Mouse (Mus musculus) CD4-positive, CD25-positive, alpha-beta regulatory T cell, adult 2 months (primary cell): ENCODE data around the gene Hist1h2bm.

ENCODE experiments used
- DNase-seq: peaks from one replicate; pipeline ENCODE4 v3.0.0-alpha.2; 2012; ENCODE audit warnings: low read depth, low spot score

Gene Hist1h2bm

DNA sequence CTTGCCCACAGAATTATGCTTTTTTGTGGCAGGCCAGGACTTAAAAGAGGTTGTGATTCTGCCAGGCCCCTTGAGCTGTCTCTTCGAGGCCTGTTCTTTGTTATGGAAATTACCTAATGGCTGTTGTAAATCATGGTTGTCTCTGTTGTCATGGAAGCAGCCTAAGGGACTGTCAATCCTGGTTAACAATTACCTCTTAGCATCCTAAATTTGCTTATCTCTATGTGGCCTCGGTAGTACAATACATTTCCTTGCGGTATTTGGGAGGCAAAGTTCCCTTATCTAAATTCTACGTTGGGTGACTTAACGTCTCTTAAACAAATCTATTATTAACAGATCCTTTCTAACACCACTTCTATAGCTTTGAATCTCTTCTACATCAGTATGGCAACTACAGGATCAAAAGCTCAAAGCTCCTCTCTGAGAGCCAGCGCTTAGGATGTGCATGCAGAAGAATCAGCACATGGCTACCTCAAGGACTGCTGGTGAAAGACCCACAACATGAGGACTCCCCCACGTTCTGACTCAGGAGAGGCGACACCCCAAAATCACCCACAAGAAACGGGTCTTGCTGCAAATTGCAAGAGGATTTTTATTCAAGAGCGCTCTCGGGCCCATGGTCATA lies 6.2 kb downstream of the Hist1h2bm start:
- no peak for DNase-seq

DNA sequence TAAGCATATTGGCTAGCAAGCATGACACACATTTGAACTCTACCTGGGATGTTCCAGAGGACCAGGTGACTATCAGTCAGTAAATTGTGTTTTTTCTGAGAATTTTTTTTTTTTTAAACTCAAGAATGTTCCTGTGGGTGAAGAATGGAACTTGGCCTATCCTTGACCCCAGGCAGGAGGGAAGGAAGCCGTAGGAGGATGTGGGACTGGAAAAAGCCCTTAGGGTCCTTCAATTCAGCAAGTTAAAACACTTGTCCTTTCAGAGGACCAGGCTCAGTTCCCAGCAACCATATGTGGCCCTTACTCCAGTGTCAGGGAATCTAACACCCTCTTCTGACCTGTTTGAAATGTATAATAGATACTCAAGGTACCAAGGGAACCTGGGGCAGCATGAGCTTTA lies 7.7 kb downstream of the Hist1h2bm start:
- no peak for DNase-seq

DNA sequence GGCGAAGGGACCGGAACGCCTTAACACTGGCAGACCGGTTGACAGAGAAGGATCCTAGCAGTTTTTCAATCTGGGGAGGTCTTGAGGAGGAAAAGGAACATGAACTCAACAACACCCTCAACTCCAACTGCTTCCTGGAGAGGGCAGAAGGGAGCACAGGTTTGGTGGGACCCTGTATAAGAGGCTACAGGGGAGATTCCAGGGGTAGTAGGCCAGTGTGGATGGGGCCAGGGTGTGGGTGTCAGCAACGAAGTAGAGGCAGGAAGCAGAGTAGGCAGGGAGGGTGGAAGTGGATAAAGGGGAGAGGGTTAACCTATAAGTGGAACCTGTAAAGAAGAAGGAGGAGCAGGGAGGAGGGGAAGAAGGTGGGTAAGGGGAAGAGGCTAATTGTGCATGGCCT lies 11.6 kb downstream of the Hist1h2bm start:
- peak; percentile 20 for DNase-seq

DNA sequence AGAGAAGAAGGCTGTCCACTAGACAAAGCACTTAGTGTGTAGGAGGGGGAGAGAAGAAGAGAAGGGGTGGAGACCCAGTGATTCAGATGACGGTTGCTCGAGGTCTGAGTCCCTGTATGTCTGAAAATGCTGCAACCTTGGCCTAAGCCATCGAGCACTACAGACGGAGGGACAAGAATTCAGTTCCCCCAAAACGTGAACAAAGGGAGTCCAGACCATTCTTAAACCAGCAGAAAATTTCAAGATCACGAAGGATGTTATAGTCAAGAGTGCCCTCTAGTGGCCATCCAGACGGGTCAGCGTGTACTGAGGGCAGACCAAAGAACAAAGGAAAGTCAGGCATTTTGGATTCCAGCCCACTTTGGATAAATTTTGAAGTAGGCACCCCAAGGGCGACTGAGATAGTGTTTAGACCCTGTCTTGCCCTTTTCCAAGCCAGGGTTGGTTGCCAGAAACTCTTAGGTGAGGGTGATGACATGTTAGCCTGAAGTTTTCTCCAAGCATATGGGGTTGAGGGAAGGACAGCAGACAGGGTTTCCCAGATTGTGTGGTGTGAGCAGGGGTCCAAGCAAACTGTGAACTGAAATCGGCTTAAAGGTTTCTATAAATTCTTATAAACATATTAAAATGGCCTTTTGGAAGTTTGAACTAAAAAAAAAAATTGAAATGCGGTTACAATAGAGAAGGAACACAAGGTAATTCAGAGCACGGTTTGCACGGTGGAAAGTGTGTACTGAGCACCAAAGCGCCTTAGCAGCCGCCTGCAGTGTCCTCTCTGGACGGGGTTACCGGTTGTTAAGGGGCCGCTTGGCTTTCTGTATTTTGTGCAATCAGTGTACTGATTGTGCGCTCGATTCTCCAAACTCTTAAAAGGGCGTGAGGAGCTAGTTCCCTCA lies 12.4 kb downstream of the Hist1h2bm start:
- peak; percentile 86 for DNase-seq

DNA sequence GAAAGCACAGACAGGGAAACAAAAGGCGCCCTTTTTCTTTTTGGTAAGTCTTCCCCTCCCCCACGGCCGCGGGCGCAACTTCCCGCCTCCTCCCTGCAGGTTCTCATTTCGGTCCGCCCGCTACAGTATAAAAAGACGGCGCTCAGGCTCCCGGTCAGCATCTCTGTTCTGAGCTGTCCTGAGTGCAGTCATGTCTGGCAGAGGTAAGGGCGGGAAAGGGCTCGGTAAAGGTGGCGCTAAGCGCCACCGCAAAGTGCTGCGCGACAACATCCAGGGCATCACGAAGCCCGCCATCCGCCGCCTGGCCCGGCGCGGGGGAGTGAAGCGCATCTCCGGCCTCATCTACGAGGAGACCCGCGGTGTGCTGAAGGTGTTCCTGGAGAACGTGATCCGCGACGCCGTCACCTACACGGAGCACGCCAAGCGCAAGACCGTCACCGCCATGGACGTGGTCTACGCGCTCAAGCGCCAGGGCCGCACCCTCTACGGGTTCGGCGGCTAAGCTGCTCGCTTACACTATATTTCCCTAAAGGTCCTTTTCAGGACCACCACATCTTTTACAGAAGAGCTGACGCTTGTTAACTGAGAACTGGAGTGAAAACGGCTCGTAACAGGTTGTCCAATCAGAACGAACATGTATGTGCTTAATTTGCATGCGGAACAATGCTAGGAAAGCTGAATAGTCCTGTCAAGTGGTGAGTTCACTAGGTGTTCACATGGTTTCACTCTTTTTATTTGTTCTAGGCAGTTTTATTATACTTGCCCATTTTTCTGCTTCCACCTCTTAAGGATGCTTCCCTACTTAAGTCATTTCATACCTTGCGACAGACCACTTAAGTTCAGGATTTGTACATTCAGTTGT lies 13.3 kb downstream of the Hist1h2bm start, which contains the start of gene Hist1h4j:
Hist1h4j (plus strand) TSS at position 159 of the 862 bp plus-strand sequence.
- DNase-seq = peak; percentile 80

DNA sequence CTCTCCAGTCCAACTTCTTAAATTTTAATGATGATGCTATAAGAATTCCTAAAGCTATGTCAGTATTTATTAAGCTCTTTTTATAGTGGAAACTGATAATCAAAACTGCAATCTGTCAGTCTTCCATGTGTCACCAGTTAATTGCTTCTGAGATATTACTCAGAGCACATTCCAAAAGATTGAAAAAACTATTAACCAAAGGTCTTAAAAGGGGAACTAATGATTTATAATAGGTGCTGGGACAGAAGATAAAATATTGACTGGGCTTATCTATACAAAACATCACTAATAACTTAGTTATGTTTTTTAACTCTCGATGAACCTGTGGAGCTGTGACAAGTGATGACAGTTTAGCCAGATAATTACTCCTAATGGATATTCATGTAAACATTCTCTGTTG lies 23.2 kb downstream of the Hist1h2bm start:
- no peak for DNase-seq

DNA sequence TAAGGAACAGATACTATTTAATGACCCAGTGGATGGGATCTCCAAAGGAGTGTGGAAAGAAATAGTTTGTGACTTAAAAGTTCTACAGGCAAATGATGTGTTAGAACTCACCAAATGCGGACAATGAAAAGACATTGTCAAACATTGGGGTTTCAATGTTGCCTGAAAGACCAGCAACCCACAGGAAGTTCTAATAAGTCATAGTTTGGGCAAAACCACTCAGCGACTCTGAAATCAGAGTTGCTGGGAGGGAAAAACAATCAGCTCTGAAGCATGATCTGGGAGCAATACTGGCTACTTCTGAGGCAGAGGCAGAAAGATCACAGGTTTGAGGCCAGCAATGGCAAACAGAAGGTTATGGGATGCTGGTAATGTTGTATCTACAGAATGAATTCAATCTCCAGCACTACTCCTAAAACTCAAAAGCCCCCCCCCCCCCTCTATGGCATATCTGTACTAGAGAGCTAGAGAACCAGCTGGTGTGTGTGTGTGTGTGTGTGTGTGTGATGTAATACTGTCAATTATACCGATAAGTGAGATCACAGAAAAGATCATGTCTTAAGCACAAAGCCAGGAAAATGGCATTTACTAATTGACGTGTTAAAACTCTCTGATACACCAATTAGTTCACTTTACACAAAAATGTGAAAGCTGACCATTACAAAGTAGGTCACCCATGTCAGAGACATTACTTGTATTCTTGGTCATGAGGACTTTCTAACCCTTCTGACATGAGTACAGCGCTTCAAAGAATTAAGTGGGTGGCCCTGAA lies 27.7 kb downstream of the Hist1h2bm start:
- DNase-seq = peak; percentile 44

DNA sequence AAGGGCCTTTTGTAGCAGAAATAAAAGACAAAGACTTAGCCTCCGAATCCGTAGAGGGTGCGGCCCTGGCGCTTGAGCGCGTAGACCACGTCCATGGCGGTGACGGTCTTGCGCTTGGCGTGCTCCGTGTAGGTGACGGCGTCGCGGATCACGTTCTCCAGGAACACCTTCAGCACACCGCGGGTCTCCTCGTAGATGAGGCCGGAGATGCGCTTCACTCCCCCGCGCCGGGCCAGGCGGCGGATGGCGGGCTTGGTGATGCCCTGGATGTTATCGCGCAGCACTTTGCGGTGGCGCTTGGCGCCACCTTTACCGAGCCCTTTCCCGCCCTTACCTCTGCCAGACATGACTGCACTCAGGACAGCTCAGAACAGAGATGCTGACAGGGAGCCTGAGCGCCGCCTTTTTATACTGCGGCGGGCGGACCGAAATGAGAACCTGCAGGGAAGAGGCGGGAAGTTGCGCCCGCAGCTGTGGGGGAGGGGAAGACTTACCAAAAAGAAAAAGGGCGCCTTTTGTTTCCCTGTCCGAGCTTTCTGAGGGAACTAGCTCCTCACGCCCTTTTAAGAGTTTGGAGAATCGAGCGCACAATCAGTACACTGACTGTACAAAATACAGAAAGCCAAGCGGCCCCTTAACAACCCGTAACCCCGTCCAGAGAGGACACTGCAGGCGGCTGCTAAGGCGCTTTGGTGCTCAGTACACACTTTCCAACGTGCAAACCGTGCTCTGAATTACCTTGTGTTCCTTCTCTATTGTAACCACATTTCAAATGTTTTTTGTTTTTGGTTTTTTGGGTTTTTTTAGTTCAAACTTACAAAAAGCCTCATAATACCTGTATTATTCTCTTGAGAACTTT lies 28.5 kb downstream of the Hist1h2bm start, which contains the start of gene Hist1h4k:
Hist1h4k (minus strand) TSS at position 347 of the 859 bp plus-strand sequence.
- peak; percentile 88 for DNase-seq

DNA sequence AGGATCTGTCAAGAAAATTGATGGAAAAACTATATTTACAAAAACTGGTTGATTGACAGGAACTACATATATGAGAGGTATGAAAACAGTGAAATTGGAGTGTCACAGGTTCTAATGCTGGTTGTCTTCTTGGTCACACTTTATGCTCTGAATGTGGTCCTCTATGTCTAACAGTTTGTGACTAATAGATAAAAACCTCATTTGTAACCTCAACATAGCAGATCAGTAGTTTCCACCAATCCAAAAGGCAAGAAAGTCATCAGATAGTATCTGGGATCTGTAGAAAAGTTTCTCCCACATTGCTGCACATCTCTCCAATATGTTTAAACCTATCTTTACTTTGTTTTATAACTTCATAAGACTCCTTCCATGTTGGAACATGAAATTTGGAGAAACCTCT lies 29.6 kb downstream of the Hist1h2bm start:
- no peak for DNase-seq

DNA sequence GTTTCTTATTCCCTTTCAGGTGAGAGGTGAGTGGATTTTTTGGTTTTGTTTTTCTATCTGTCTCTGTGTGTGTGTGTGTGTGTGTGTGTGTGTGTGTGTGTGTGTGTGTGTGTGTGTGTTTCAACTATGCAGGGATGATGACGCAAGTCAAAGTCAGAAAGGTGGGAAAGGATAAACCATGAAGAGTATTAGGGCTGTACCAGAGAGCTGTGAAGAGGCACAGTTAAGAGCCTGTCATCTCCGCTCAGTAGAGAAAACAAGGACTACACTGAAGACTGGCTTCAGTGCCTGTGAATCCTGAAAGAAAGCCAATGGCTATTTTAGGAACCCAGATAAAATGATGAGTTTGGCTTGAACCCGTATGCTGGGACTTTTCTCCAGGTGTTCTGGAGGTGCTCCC lies 30.0 kb downstream of the Hist1h2bm start:
- DNase-seq = no peak

DNA sequence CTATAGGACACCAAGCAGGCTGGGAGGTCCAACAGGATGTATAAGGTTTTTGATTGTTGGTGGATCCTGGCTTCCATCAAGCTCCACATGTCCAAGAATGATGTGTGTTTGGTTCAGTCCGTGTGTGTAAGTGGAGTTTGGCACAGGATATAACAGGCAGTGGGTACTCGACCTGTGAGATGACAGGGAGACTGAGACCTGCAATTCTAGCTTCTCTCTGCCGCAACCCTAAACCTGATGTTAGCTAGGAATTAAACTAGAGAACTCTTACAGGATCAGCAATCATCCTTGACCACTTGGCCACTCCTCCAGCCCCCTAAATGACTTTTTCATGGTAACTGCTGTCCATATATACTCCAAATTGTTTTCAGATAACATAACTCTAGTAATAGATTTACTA lies 30.5 kb downstream of the Hist1h2bm start:
- DNase-seq = no peak

DNA sequence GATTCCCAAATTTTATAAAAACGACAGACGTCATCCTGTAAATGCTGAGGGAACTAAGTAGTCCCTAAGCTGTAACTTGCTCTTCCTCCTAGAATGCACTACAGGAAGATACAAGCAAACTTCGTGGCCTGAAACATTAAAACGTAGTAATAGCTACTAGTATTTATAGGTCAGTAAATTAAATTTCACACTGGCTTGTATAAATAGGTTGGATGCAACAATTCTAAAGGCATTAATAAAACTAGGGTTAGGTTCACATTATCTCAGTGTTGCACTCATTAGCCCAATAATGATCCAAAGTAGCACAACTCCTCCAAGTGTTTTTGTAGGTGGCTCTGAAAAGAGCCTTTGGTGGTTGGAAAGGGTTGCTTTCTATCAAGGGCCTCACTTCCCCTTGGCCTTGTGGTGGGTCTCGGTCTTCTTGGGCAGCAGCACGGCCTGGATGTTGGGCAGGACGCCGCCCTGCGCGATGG lies 31.2 kb downstream of the Hist1h2bm start:
- DNase-seq = no peak

DNA sequence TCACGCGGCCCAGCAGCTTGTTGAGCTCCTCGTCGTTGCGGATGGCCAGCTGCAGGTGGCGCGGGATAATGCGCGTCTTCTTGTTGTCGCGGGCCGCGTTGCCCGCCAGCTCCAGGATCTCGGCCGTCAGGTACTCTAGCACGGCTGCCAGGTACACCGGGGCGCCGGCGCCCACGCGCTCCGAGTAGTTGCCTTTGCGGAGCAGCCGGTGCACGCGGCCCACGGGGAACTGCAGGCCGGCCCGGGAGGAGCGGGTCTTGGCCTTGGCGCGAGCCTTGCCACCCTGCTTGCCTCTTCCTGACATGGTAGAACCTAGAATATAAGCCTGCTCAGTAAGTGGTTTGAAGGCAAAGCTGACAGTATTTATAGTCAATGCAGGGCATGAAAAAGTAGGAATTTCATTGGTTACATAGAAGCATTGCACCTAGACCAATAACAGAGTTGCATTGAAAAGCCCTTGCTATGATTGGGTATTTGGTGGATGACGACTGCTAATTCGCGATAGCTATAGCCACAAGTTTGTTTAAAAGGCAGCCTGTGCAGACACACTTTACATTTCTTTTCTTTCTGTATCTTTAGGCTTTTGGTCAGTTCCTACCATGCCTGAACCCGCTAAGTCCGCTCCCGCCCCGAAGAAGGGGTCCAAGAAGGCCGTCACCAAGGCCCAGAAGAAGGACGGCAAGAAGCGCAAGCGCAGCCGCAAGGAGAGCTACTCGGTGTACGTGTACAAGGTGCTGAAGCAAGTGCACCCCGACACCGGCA lies 31.9 kb downstream of the Hist1h2bm start, which contains the start of the genes Hist1h2ak and Hist1h2bn:
Hist1h2ak (minus strand) TSS at position 304 of the 762 bp plus-strand sequence.
Hist1h2bn (plus strand) TSS at position 600 of the 762 bp plus-strand sequence.
- peak; percentile 90 for DNase-seq

DNA sequence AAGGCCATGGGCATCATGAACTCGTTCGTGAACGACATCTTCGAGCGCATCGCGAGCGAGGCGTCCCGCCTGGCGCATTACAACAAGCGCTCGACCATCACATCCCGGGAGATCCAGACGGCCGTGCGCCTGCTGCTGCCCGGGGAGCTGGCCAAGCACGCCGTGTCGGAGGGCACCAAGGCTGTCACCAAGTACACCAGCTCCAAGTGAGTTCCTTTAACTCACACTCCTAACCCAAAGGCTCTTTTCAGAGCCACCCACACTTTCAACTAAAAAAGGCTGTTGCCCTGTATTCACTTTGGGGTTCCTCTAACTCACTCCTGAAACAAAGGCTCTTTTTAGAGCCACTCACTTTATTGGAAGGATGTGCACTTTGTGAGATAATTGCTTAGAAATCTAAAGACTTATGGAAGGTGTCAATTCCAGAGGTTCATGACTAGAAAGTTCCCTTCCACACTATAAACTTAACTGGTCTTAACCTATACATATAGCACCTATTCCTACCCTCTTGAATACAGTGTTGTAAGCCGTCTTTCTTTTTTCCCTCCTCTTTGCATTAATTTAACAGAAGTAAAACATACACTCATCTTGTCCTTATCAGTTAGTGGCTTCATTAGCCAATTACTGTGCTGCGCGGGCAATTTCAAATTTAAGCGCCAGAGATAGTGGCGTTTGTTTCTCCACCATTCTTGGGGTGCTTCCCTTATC lies 32.6 kb downstream of the Hist1h2bm start:
- DNase-seq = peak; percentile 64

DNA sequence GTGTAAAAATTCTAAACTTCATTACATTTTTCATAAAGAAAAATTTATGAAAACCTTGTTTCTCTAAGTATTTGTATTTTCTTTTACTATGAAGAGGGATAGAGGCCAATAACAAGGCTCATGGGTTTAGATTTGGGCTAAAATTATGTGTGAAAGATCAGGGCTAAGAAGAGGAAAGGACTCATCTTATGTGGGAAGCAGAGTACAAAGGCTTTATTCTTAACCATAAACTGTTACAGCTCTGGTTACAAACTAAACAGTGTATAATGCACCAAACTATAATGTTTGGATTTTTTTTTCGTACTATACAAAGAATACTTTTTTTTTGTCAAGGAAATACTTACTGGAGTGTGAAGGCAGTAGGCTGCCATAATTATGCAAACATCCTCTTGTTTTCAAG lies 33.9 kb downstream of the Hist1h2bm start:
- DNase-seq = no peak
